Mouse (Mus musculus) right cerebral cortex, postnatal 4 days (tissue): Measurements from ENCODE around the gene Dnah3.

Source experiments
- DNase-seq: peaks from one replicate; pipeline ENCODE4 v3.0.0-alpha.2; 2022

Gene Dnah3

GRCm38 (mm10) chr7:120050447-120050846 is 44.6 kb downstream of the Dnah3 start:
- DNase-seq = no peak

GRCm38 (mm10) chr7:120043990-120044389 is 51.1 kb downstream of the Dnah3 start:
- DNase-seq = no peak

- no peak for DNase-seq
Measured at GRCm38 (mm10) chr7:120036422-120036821, 58.7 kb downstream of the Dnah3 start.

- DNase-seq = peak; percentile 4
Measured at GRCm38 (mm10) chr7:120034996-120035395, 60.1 kb downstream of the Dnah3 start.

GRCm38 (mm10) chr7:120034566-120034965 is 60.5 kb downstream of the Dnah3 start:
- DNase-seq = no peak

- DNase-seq = no peak
Measured at GRCm38 (mm10) chr7:120028669-120029068, 66.4 kb downstream of the Dnah3 start.

- no peak for DNase-seq
Measured at GRCm38 (mm10) chr7:119997066-119997465, 98.0 kb downstream of the Dnah3 start.

- no peak for DNase-seq
Measured at GRCm38 (mm10) chr7:119985279-119985912, 109.7 kb downstream of the Dnah3 start.

GRCm38 (mm10) chr7:119980170-119980569 is 114.9 kb downstream of the Dnah3 start:
- no peak for DNase-seq

GRCm38 (mm10) chr7:119978576-119978975 is 116.5 kb downstream of the Dnah3 start:
- no peak for DNase-seq

- DNase-seq = no peak
Measured at GRCm38 (mm10) chr7:119977574-119977973, 117.5 kb downstream of the Dnah3 start.

- peak; percentile 5 for DNase-seq
Measured at GRCm38 (mm10) chr7:119976256-119976655, 118.8 kb downstream of the Dnah3 start.

- no peak for DNase-seq
Measured at GRCm38 (mm10) chr7:119974214-119974613, 120.9 kb downstream of the Dnah3 start.

GRCm38 (mm10) chr7:119969320-119969719 is 125.8 kb downstream of the Dnah3 start:
- DNase-seq = no peak

- no peak for DNase-seq
Measured at GRCm38 (mm10) chr7:119965651-119966395, 129.3 kb downstream of the Dnah3 start.

GRCm38 (mm10) chr7:119965205-119965604 is 129.9 kb downstream of the Dnah3 start:
- DNase-seq = no peak

- no peak for DNase-seq
Measured at GRCm38 (mm10) chr7:119961107-119961506, 134.0 kb downstream of the Dnah3 start.

GRCm38 (mm10) chr7:119960546-119960945 is 134.5 kb downstream of the Dnah3 start:
- no peak for DNase-seq

- DNase-seq = no peak
Measured at GRCm38 (mm10) chr7:119960006-119960405, 135.1 kb downstream of the Dnah3 start.

GRCm38 (mm10) chr7:119959491-119959890 is 135.6 kb downstream of the Dnah3 start:
- DNase-seq = no peak

- no peak for DNase-seq
Measured at GRCm38 (mm10) chr7:119959091-119959490, 136.0 kb downstream of the Dnah3 start.

GRCm38 (mm10) chr7:119957421-119957820 is 137.7 kb downstream of the Dnah3 start:
- DNase-seq = no peak

GRCm38 (mm10) chr7:119954047-119954446 is 141.0 kb downstream of the Dnah3 start:
- no peak for DNase-seq

- no peak for DNase-seq
Measured at GRCm38 (mm10) chr7:119941569-119941968, 153.5 kb downstream of the Dnah3 start.

GRCm38 (mm10) chr7:119937036-119937435 is 158.0 kb downstream of the Dnah3 start:
- no peak for DNase-seq
